Mouse (Mus musculus) T-helper 2 cell (primary cell): ENCODE measurements around the gene Hba-a2.
"Not testable (repeated sequence)": the region's sequence is repeated elsewhere in the genome, so short reads cannot be mapped to it uniquely, and the experiment has no call there.

Source experiments
- in situ Hi-C: fragments of 300-600 bp; cut with MboI, MseI; formaldehyde crosslinking; loops from one replicate; pipeline ENCODE4 v1.15.1; 2025; ENCODE audit warnings: high pct_unique_total_duplicates

Hba-a2 gene

GRCm38 (mm10) chr11:32283091-32283777 is 13.1 kb upstream of the Hba-a2 start, which contains the start of gene Hba-a1:
Gene Hba-a1, plus strand, starts transcription at chr11:32283511.
- in situ Hi-C loops, result not testable (repeated sequence)

DNA sequence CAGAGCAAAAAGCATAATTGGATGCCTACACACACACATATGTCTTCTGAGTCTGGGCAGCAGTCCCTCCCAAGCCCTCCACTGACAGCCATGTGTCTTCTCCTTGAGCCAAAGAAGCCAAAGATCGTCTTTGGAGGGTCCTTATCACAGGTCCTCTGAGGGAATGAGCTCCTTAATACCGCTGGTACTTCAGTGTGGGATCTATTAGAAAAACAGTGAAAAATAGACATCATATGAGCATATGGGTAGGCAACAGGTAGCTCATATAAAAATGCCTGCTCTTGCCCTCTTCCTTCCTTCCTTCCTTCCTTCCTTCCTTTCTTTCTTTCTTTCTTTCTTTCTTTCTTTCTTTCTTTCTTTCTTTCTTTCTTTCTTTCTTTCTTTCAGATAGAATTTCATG is 11.7 kb upstream of the Hba-a2 start:
- in situ Hi-C loops, result not testable (repeated sequence)

GRCm38 (mm10) chr11:32285031-32285775 is 11.1 kb upstream of the Hba-a2 start:
- in situ Hi-C loops, result no loop called here

DNA sequence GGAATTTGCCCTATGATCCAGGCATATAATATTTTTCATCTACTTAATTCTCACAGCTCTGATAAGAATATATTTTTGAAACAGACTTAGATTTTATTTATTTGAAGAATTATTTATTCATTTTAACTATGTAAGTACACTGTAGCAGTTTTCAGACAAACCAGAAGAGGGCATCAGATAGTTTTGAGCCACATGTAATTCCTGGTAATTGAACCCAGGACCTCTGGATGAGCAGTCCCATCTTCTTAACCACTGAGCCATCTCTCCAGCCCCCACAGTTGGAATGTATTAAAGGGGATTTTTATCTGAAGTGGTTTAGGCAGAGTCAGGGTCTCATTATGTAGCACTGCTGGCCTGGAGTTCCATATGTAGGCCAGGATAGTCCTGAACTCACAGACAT is 10.4 kb upstream of the Hba-a2 start:
- in situ Hi-C loops, result not testable (repeated sequence)

- in situ Hi-C loops, result not testable (repeated sequence)
These were observed 9.4 kb upstream of the Hba-a2 start, which contains the start of gene Hbq1b for GRCm38 (mm10) chr11:32286695-32287492. Gene Hbq1b, plus strand, starts transcription at chr11:32286965.

GRCm38 (mm10) chr11:32287493-32287825 is 8.8 kb upstream of the Hba-a2 start:
- in situ Hi-C loops, result no loop called here

DNA sequence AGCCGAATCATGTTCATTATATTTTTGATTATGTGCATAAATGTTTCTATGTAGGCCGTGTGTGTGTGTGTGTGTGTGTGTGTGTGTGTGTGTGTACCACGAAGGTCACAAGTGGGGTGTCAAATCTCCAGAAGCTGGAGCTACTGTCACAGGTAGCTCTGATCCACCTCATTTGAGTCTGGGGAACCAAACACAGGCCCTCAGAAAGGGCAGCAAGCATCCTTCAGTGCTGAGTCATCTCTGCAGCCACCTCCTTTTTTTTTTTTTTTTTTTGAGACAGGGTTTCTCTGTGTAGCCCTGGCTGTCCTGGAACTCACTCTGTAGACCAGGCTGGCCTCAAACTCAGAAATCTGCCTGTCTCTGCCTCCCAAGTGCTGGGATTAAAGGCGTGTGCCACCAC is 3.5 kb upstream of the Hba-a2 start:
- in situ Hi-C loops, result not testable (repeated sequence)

GRCm38 (mm10) chr11:32293479-32293878 is 2.8 kb upstream of the Hba-a2 start:
- in situ Hi-C loops, result not testable (repeated sequence)

GRCm38 (mm10) chr11:32297417-32297816 is 1.1 kb downstream of the Hba-a2 start:
- in situ Hi-C loops, result not testable (repeated sequence)

DNA sequence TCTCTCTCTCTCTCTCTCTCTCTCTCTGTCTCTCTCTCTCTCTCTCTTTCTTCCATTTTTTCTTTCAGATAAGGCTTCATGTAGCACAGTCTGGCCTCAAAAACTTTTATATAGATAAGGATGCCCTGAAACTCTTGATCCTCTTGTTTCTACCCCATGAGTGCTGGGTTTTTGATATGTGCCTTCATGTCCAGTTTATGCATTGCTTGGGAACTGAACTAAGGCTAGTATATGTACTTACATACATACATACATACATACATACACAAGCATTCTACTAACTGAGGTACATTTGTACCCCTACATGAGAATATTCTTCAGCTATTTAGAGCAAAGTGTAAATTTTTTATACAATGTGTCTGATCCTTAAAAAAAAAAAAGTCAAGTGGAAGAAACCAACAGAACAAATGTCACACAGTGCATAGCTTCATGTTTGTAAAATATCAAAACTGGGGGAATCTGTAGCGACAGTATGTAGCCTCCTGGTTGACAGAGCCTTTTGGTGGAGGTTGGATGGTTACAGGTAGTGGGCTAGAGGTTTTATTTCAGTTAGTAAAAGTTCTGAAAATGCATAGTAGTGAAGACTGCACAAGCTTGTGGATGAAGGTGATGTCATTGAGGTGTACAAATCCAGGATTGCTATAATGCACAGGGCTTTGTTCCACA is 1.7 kb downstream of the Hba-a2 start:
- in situ Hi-C loops, result no loop called here

- in situ Hi-C loops, result no loop called here
These were observed 2.2 kb downstream of the Hba-a2 start for GRCm38 (mm10) chr11:32298532-32298918.

DNA sequence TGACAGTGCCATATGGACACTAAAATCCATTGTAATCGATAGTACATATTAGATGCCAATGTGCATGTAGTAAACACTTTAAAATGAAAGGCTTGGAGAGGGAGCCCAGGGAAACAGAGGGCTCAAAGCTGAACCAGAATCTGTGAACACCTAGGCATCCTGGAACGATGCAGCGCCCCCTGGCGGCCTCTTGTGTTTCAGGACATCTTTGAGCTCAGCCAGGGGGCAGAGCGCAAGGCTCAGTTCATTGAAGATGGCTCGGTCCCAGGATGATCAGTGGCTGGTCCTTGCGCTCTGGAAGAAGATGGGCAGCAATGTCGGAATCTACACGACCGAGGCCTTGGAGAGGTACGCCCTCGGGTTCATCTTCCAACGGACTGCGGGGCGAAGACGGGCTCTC is 3.6 kb downstream of the Hba-a2 start, which contains the start of gene Hbq1a:
Gene Hbq1a, plus strand, starts transcription at position 205 of the 400 bp plus-strand sequence.
- in situ Hi-C loops, result not testable (repeated sequence)

- in situ Hi-C loops, result no loop called here
These were observed 4.3 kb downstream of the Hba-a2 start for GRCm38 (mm10) chr11:32300279-32301267.

DNA sequence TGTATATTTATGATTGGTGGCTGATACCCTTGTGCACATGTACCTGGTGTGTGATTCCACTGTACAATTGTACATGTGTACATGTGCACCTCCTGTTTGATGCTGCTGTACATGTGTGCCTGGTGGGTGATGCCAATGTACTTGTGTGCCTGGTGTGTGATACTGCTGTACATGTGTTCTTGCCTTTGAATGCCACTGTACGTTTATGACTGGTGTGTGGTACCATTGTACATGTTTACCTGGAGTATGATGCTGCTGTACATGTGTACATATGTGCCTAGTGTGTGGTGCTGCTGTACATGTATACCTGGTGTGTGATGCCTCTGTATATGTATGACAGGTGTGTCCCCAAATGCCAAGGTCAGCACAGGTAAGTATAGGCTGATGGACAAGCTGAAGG is 5.2 kb downstream of the Hba-a2 start:
- in situ Hi-C loops, result no loop called here

- in situ Hi-C loops, result no loop called here
These were observed 6.6 kb downstream of the Hba-a2 start for GRCm38 (mm10) chr11:32302824-32303419.

DNA sequence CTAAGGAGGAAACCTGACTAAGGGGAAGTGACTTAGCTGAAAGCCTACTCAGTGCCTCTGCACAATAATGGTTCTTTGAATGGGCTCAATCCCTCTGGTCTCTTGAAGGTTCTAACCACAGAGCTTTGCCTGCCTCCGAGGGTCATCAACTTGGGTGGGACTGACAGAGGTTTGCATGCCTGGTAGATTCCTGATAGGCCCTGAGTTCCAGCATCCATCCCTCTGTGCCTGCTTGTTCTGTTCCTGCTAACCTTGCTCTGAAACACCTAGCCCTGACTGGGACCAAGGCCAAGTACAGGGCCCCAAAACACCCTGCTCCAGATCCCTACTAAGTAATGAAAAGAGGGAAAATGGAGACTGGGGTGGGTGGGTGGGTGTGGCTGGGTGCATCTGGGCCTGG is 7.2 kb downstream of the Hba-a2 start:
- in situ Hi-C loops, result no loop called here

- in situ Hi-C loops, result no loop called here
These were observed 10.7 kb downstream of the Hba-a2 start for GRCm38 (mm10) chr11:32307006-32307405.

DNA sequence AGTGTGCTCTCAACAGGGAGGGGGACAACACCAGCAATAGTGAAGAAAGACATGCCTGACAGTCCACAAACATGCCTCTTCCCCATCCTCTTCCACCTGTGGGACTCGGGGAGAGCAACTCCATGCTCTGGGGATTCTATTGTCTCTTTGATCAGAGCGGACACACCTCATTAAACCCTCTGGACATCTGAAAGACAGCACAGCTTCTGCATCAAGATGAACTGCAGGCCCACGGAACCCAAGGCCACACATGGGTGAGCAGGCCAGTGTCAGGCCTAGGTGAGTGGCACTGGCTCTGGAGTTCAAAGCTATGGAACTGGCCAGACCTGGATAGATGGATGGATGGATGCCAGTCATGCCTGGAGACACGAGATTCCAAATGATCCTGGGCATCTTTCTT is 13.2 kb downstream of the Hba-a2 start:
- in situ Hi-C loops, result no loop called here

DNA sequence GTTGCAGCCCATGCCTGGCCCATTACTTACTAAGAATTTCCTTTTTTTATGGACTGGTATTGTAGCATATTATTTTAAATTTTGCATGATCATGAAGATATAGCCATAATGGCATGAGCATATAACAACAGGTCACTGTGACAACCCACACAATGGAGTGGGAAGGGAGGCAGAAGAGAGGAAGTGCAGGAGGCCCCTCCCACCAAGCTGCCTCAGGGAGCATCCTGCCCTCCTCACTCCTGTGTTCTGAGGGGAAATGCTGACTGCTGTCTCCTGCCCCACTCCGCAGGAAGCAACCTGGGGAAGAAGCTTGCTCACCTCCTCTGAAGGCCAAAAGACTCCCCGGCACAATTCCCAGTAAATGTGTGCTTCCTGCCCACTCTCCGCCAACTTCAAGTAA is 13.6 kb downstream of the Hba-a2 start:
- in situ Hi-C loops, result no loop called here

GRCm38 (mm10) chr11:32316009-32316408 is 19.7 kb downstream of the Hba-a2 start:
- in situ Hi-C loops, result no loop called here
